Mouse (Mus musculus) activated CD4-positive, CD25-positive, alpha-beta regulatory T cell (primary cell): ENCODE data around the gene Ifnz. TPM values are rescaled to one million over a fixed set of nuclear protein-coding genes. Genes with fewer than 3 reads are reported as not detected.

Experiments used
- polyA plus RNA-seq, 2 experiments: library from polyadenylated mRNA; unstranded; fragments of 100-300 nt; shearing (Covaris generic); gene quantifications; one replicate each; pipeline ENCODE4 v1.2.1; 2017

The Ifnz gene
- under 1 TPM in 1 of 2 experiments, not detected in 1; 0.48 TPM for polyA plus RNA-seq

GRCm38 (mm10) chr4:88781831-88782230 is at the start of gene Ifnz:
Ifnz (plus strand) TSS chr4:88782131.

DNA sequence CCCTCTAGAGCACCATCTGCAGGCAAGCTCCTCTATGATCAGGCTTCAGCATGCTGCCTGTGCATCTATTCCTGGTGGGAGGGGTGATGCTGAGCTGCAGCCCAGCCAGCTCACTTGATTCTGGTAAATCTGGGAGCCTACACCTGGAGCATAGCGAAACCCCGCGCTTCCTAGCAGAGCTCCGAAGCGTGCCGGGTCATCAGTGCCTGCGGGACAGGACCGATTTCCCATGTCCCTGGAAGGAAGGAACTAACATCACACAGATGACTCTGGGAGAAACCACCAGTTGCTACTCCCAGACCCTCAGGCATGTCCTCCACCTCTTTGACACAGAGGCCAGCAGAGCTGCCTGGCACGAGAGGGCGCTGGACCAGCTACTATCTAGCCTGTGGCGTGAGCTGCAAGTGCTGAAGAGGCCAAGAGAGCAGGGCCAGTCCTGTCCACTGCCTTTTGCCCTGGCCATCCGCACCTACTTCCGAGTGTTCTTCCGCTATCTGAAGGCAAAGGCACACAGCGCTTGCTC is 27.1 kb upstream of the Ifnz start, which contains the start of gene Gm13271:
TSS of gene Gm13271 (plus strand) at position 51 of the 523 bp plus-strand sequence.

DNA sequence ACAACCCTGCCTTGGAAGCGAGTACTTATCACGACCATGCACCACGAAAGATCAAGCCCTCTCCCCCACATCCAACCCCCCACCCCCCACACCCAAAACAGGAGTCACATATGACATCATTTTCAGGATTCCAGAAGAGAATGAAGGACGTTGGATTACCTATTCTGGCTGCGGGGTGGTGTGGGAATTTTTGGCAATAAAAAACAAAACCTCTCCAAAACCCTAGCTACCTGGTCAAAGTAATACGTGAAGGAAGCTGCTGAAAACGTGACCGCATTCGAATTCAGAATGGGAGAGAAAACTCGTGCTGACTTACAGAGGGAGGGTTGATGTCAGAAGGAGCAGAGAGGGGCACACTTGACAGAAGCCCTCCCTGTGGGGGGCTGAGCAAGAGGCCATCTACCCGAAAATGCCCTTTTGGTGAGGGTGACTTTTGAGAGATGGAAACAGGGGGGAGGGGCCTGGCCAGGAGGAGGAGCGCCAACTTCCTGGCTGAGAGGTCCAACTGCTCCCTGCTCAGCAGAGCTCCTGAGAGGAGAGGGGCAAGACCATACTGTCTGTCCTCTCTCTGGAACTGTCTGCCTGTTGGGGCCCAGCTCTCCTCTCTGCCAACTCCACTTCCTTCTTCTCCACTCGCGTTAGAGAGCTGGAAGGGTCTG is 22.2 kb upstream of the Ifnz start, which contains the start of gene Gm13283:
TSS of gene Gm13283 (plus strand) at position 510 of the 659 bp plus-strand sequence.

DNA sequence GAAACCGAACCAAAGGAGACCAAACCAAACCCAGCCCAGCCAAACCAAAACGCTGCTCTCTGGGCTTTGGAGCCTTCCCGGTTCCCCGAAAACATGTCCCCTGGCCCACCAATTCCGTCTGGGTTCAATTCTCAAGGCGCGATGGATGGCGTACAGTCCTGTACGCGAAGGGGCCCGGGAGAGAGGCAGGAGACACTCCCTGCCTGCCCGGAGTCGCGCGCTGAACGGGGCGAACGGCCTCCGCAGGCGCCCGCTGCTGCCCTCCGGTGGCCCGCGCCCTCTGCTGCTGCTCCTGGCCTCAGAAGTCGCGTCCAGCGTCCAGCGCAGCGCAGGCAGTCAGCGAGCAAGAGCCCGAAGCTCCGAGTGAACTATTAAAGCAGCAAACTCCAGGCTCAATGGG is 8.4 kb upstream of the Ifnz start, which contains the start of gene Gm13290:
TSS of gene Gm13290 (plus strand) at position 301 of the 400 bp plus-strand sequence.

DNA sequence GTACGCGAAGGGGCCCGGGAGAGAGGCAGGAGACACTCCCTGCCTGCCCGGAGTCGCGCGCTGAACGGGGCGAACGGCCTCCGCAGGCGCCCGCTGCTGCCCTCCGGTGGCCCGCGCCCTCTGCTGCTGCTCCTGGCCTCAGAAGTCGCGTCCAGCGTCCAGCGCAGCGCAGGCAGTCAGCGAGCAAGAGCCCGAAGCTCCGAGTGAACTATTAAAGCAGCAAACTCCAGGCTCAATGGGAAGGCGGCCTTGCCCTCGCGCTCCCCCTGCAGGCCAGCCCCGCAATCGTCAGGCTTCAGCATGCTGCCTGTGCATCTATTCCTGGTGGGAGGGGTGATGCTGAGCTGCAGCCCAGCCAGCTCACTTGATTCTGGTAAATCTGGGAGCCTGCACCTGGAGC is 5.3 kb upstream of the Ifnz start, which contains the start of gene Gm13289:
TSS of gene Gm13289 (plus strand) at position 301 of the 400 bp plus-strand sequence.

DNA sequence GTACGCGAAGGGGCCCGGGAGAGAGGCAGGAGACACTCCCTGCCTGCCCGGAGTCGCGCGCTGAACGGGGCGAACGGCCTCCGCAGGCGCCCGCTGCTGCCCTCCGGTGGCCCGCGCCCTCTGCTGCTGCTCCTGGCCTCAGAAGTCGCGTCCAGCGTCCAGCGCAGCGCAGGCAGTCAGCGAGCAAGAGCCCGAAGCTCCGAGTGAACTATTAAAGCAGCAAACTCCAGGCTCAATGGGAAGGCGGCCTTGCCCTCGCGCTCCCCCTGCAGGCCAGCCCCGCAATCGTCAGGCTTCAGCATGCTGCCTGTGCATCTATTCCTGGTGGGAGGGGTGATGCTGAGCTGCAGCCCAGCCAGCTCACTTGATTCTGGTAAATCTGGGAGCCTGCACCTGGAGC is 2.4 kb upstream of the Ifnz start, which contains the start of gene Gm13272:
TSS of gene Gm13272 (plus strand) at position 301 of the 400 bp plus-strand sequence.

DNA sequence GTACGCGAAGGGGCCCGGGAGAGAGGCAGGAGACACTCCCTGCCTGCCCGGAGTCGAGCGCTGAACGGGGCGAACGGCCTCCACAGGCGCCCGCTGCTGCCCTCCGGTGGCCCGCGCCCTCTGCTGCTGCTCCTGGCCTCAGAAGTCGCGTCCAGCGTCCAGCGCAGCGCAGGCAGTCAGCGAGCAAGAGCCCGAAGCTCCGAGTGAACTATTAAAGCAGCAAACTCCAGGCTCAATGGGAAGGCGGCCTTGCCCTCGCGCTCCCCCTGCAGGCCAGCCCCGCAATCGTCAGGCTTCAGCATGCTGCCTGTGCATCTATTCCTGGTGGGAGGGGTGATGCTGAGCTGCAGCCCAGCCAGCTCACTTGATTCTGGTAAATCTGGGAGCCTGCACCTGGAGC is 3.5 kb downstream of the Ifnz start, which contains the start of gene Gm13276:
TSS of gene Gm13276 (plus strand) at position 301 of the 400 bp plus-strand sequence.

GRCm38 (mm10) chr4:88788402-88788801 is 6.5 kb downstream of the Ifnz start, which contains the start of gene Gm13277:
Gm13277 (plus strand) TSS chr4:88788632.

DNA sequence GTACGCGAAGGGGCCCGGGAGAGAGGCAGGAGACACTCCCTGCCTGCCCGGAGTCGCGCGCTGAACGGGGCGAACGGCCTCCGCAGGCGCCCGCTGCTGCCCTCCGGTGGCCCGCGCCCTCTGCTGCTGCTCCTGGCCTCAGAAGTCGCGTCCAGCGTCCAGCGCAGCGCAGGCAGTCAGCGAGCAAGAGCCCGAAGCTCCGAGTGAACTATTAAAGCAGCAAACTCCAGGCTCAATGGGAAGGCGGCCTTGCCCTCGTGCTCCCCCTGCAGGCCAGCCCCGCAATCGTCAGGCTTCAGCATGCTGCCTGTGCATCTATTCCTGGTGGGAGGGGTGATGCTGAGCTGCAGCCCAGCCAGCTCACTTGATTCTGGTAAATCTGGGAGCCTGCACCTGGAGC is 9.3 kb downstream of the Ifnz start, which contains the start of gene Gm13278:
TSS of gene Gm13278 (plus strand) at position 301 of the 400 bp plus-strand sequence.

GRCm38 (mm10) chr4:88793936-88794675 is 12.2 kb downstream of the Ifnz start, which contains the start of gene Gm13275:
Gm13275 (plus strand) TSS chr4:88794487.

DNA sequence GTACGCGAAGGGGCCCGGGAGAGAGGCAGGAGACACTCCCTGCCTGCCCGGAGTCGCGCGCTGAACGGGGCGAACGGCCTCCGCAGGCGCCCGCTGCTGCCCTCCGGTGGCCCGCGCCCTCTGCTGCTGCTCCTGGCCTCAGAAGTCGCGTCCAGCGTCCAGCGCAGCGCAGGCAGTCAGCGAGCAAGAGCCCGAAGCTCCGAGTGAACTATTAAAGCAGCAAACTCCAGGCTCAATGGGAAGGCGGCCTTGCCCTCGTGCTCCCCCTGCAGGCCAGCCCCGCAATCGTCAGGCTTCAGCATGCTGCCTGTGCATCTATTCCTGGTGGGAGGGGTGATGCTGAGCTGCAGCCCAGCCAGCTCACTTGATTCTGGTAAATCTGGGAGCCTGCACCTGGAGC is 15.2 kb downstream of the Ifnz start, which contains the start of gene Gm13279:
TSS of gene Gm13279 (plus strand) at position 301 of the 400 bp plus-strand sequence.

DNA sequence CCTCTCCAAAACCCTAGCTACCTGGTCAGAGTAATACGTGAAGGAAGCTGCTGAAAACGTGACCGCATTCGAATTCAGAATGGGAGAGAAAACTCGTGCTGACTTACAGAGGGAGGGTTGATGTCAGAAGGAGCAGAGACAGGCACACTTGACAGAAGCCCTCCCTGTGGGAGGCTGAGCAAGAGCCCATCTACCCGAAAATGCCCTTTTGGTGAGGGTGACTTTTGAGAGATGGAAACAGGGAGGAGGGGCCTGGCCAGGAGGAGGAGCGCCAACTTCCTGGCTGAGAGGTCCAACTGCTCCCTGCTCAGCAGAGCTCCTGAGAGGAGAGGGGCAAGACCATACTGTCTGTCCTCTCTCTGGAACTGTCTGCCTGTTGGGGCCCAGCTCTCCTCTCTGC is 17.4 kb downstream of the Ifnz start, which contains the start of gene Gm13285:
TSS of gene Gm13285 (plus strand) at position 301 of the 400 bp plus-strand sequence.

DNA sequence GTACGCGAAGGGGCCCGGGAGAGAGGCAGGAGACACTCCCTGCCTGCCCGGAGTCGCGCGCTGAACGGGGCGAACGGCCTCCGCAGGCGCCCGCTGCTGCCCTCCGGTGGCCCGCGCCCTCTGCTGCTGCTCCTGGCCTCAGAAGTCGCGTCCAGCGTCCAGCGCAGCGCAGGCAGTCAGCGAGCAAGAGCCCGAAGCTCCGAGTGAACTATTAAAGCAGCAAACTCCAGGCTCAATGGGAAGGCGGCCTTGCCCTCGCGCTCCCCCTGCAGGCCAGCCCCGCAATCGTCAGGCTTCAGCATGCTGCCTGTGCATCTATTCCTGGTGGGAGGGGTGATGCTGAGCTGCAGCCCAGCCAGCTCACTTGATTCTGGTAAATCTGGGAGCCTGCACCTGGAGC is 21.0 kb downstream of the Ifnz start, which contains the start of gene Gm13287:
TSS of gene Gm13287 (plus strand) at position 301 of the 400 bp plus-strand sequence.

DNA sequence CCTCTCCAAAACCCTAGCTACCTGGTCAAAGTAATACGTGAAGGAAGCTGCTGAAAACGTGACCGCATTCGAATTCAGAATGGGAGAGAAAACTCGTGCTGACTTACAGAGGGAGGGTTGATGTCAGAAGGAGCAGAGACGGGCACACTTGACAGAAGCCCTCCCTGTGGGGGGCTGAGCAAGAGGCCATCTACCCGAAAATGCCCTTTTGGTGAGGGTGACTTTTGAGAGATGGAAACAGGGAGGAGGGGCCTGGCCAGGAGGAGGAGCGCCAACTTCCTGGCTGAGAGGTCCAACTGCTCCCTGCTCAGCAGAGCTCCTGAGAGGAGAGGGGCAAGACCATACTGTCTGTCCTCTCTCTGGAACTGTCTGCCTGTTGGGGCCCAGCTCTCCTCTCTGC is 23.3 kb downstream of the Ifnz start, which contains the start of gene Gm13288:
TSS of gene Gm13288 (plus strand) at position 301 of the 400 bp plus-strand sequence.

DNA sequence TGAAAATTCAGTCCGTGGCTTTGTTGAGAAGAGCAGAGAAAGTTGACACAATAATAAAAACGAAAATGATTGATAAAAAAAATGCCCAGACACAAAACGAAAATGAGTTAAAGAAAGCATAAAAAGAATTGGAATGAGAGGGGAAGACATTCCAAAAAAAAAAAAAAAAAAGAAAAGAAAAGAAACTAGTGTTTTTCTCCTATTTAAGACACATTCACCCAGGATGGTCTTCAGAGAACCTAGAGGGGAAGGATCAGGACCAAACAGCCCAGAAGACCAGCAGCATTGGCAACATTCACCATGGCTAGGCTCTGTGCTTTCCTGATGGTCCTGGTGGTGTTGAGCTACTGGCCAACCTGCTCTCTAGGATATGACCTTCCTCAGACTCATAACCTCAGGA is 34.0 kb downstream of the Ifnz start, which contains the start of gene Ifna7:
TSS of gene Ifna7 (plus strand) at position 301 of the 400 bp plus-strand sequence.

GRCm38 (mm10) chr4:88819659-88820058 is 37.7 kb downstream of the Ifnz start, which contains the start of gene Ifna11:
Ifna11 (plus strand) TSS chr4:88819959.

GRCm38 (mm10) chr4:88827116-88827515 is 45.2 kb downstream of the Ifnz start, which contains the start of gene Ifna6:
Ifna6 (plus strand) TSS chr4:88827416.

Other genes with a start within 250 kb of the Ifnz start
- under 1 TPM in 1 of 2 experiments, not detected in 1; 0.60 TPM for gene Ifna15, start 223.9 kb upstream of the Ifnz start, polyA plus RNA-seq
- gene Ifna14, start 210.3 kb upstream of the Ifnz start, polyA plus RNA-seq: not detected
- not detected for gene Ifna9, start 189.7 kb upstream of the Ifnz start, polyA plus RNA-seq
- not detected for gene Ifna12, start 178.8 kb upstream of the Ifnz start, polyA plus RNA-seq
- gene C87499, start 147.7 kb upstream of the Ifnz start, polyA plus RNA-seq: not detected
- not detected for gene Ifna13, start 137.7 kb upstream of the Ifnz start, polyA plus RNA-seq
- not detected for gene Ifna16, start 105.2 kb upstream of the Ifnz start, polyA plus RNA-seq
- not detected for gene Ifna2, start 98.2 kb upstream of the Ifnz start, polyA plus RNA-seq
- not detected for gene Ifnab, start 90.8 kb upstream of the Ifnz start, polyA plus RNA-seq
- gene Gm26566, start 60.3 kb upstream of the Ifnz start, polyA plus RNA-seq: under 1 TPM in 1 of 2 experiments, not detected in 1; 0.48 TPM
- gene Klhl9, start 59.7 kb upstream of the Ifnz start, polyA plus RNA-seq: 10 to 100 TPM; 18.8 to 27.9 TPM
- gene Gm13271, start 27.3 kb upstream of the Ifnz start, polyA plus RNA-seq: not detected
- gene Gm13283, start 22.0 kb upstream of the Ifnz start, polyA plus RNA-seq: under 1 TPM; 0.75 to 0.85 TPM
- gene Gm13290, start 8.3 kb upstream of the Ifnz start, polyA plus RNA-seq: under 1 TPM in 1 of 2 experiments, not detected in 1; 0.19 TPM
- not detected for gene Gm13289, start 5.2 kb upstream of the Ifnz start, polyA plus RNA-seq
- gene Gm13272, start 2.3 kb upstream of the Ifnz start, polyA plus RNA-seq: not detected
- not detected for gene Gm13276, start 3.6 kb downstream of the Ifnz start, polyA plus RNA-seq
- gene Gm13277, start 6.5 kb downstream of the Ifnz start, polyA plus RNA-seq: not detected
- not detected for gene Gm13278, start 9.4 kb downstream of the Ifnz start, polyA plus RNA-seq
- gene Gm13275, start 12.4 kb downstream of the Ifnz start, polyA plus RNA-seq: not detected
- gene Gm13279, start 15.3 kb downstream of the Ifnz start, polyA plus RNA-seq: not detected
- gene Gm13285, start 17.5 kb downstream of the Ifnz start, polyA plus RNA-seq: 1 to 10 TPM in 1 of 2 experiments, under 1 TPM in 1; 0.80 to 1.1 TPM
- gene Gm13287, start 21.1 kb downstream of the Ifnz start, polyA plus RNA-seq: not detected
- under 1 TPM in 1 of 2 experiments, not detected in 1; 0.10 TPM for gene Gm13288, start 23.4 kb downstream of the Ifnz start, polyA plus RNA-seq
- not detected for gene Ifna7, start 34.1 kb downstream of the Ifnz start, polyA plus RNA-seq
- not detected for gene Ifna11, start 37.8 kb downstream of the Ifnz start, polyA plus RNA-seq
- gene Ifna6, start 45.3 kb downstream of the Ifnz start, polyA plus RNA-seq: not detected
- not detected for gene Ifna5, start 53.4 kb downstream of the Ifnz start, polyA plus RNA-seq
- not detected for gene Ifna4, start 59.7 kb downstream of the Ifnz start, polyA plus RNA-seq
- not detected for gene Ifna1, start 68.0 kb downstream of the Ifnz start, polyA plus RNA-seq
- gene Ifne, start 98.1 kb downstream of the Ifnz start, polyA plus RNA-seq: not detected